Mouse (Mus musculus) splenic B cell, adult 2 months (primary cell): ENCODE results near the gene Large1.
"Not testable (repeated sequence)": the region's sequence is repeated elsewhere in the genome, so short reads cannot be mapped to it uniquely, and the experiment has no call there.

Source experiments
- DNase-seq: peaks from one replicate; pipeline ENCODE4 v3.0.0-alpha.2; 2011; ENCODE audit warnings: low read depth, low spot score
- H3K27me3 ChIP-seq: 2 replicates; pipeline ENCODE4 v1.6.1; 2012; ENCODE audit warnings: mild to moderate bottlenecking, low read length, moderate library complexity, mixed read lengths; ENCODE audit not compliant: control insufficient read depth, poor library complexity, insufficient read depth, severe bottlenecking
- H3K36me3 ChIP-seq: 2 replicates; pipeline ENCODE4 v1.6.1; 2012; ENCODE audit warnings: mild to moderate bottlenecking, low read length, moderate library complexity, mixed read lengths; ENCODE audit not compliant: control insufficient read depth, poor library complexity, insufficient read depth, severe bottlenecking

The Large1 gene

DNA sequence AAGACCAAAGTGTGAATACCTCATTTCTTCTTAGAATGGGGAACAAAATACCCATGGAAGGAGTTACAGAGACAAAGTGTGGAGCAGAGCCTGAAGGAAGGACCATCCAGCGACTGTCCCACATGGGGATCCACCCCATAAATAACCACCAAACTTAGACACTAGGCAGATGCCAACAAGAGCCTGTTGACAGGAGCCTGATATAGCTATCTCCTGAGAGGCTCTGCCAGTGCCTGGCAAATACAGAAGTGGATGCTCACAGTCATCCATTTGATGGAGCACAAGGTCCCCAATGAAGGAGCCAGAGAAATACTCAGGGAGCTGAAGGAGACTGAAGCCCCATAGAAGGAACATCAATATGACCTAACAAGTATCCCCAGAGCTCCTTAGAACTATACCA lies 275.6 kb downstream of the Large1 start:
- DNase-seq, H3K36me3 ChIP-seq, H3K27me3 ChIP-seq: not testable (repeated sequence)

DNA sequence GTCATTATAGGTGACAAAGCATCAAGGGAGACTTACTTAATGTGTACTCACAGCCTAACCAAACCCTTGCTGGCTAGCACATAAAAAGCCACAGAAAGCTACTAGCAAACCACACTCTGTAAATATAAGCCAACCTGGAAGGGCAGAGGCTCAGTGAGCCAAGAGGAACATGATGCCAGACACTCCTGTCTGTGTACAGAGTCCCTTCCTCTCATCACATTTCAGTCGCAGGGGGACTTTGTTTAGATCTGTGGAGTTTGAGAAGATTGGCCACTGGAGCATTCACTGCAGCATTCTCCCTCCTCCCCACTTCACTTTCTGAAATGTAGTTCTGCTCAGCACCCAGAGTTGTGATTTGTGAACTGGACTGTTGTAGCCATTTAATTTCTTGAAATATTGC lies 291.9 kb downstream of the Large1 start:
- H3K27me3 ChIP-seq = no peaks in the 10 kb centered on the region
- no peaks in the 10 kb centered on the region for H3K36me3 ChIP-seq
- DNase-seq = no peak

DNA sequence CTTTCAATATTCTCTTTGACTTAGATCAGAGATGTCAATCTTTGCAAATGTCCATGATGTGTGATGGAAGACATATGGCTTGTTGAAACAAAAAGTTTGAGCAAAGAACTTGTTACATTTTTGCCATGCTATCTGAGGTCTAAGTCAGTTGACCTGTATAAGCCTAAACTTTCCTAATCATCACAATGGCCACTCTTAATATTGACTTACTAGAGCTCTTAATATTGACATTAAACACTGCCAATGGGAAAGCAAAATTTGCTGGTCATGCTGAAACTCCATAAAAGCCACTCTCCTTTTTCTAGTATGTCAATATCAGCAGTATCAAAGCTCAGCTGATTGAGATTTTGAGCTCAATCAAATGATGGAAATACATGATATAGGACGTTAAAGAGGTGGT lies 298.6 kb downstream of the Large1 start:
- no peaks in the 10 kb centered on the region for H3K27me3 ChIP-seq
- DNase-seq = no peak
- no peaks in the 10 kb centered on the region for H3K36me3 ChIP-seq

DNA sequence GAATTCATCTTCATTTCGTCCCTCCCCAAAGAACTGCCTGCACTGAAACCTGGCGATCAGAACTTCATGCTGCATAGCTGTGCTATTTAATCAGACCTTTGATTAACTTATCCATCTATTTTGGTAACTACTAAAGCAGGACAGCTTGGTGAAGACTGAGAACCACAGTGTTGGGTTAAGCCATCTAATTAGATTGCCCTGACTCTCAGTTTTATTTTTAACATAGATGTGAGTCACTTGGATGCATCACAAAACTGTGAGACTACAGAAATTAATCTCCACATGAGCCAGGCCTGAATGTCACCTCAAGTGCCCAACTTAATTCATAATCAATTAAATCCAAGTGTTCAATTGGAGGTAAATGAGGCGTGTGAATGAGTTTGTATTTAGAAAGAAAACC lies 299.5 kb downstream of the Large1 start:
- H3K36me3 ChIP-seq = no peaks in the 10 kb centered on the region
- H3K27me3 ChIP-seq = no peaks in the 10 kb centered on the region
- no peak for DNase-seq

DNA sequence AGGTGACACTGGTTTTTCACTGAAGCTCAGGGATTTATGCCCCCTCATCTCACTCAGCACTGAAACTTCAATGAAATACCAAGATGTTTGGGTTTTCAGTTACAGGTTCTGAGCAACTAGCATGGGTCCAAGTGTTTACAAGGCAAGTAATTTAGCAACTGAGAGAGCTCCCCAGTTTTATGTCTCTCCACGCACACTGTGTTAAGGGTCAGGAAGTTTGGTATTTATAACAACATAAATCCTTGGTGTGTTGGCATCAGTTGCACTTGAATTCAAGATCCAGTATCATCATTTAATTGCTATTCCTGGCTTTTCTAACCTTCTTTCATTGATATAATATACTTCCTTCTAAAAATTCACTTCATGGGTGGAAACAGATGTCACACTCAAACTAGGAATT lies 300.9 kb downstream of the Large1 start:
- Histone ChIP-seq H3K27me3 (no peaks in the 10 kb centered on the region), H3K36me3 (no peaks in the 10 kb centered on the region)
- DNase-seq = no peak

DNA sequence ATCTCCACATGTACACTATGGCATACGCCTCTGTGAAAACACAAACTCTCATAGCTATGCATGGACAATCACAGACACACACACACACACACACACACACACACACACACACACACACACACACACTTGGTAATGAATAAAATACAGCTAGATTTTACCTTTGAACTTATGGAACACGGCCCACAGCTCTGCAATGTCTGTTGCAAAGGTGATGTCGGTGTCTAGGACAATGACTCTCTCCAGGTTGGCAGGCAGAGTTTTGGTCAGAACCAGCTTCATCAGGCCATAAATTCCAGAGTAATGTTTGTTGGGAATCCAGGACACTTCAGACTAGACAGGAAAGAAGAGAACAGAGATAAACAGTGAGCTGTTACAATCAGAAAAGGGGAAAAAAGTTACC lies 305.2 kb downstream of the Large1 start:
- DNase-seq = no peak
- Histone ChIP-seq H3K27me3 (no peaks in the 10 kb centered on the region), H3K36me3 (no peaks in the 10 kb centered on the region)

DNA sequence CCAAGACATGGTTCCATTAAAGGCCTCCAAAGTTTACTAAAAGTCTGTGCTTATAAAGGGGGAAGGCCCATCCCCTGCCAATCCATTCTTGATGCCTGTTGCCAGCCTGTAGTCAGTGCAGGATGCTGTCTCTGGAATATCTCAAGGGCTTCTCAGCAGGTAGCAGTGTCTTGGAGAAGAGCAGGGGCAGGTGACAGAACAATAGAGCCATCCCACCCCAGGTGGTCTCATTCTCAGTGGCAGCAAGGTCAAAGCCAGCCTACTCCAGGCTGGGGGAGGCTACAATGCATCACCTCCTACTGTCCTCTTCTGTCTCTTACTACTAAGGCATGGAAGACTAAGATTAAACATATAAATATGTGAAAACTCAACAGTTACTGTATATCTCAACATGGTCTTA lies 323.6 kb downstream of the Large1 start:
- no peak for DNase-seq

DNA sequence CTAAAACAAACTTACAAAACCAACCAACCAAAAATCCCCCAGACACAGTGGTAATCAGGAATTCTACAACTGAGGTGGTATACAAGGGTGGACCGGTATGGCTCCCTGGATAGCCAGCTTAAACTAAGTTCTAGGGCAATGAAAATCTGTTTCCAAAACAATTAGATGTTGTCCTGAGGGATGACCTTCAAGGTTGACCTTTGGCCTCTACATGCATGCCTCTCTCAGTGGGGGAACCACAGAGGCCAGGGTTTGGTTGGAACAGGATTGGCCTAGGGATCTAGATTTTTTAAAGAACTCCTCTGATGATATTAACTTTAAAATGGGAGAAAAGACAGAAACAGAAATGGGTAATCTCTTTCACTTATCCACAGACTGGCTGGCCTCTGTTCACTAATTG lies 335.1 kb downstream of the Large1 start:
- DNase-seq = no peak

More for the DNA sequence above, 323.6 kb downstream of the Large1 start:
- no peaks in the 10 kb centered on the region for H3K36me3 ChIP-seq
- H3K27me3 ChIP-seq = no peaks in the 10 kb centered on the region

DNA sequence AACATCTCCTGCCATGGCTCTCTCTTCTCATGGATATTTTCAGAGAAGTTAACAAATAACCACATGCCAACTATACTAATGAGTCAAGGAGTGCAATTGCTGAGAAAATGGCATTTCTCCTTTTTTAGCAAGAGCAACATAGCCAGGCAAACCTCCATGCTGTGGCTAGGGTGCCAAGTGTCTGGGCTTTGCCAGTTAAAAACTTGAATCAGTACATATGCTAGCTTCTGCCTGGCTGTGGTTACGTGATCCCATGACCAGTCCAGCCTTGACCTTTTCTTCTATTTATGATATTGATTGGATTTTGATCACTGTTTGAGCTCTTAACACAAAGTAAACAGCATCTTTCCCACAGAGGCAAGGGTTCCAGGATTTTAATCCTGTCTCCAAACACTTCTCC lies 335.7 kb downstream of the Large1 start:
- Histone ChIP-seq H3K27me3 (no peaks in the 10 kb centered on the region), H3K36me3 (no peaks in the 10 kb centered on the region)
- no peak for DNase-seq

More for the DNA sequence above, 335.1 kb downstream of the Large1 start:
- H3K27me3 ChIP-seq = no peaks in the 10 kb centered on the region
- H3K36me3 ChIP-seq = no peaks in the 10 kb centered on the region

DNA sequence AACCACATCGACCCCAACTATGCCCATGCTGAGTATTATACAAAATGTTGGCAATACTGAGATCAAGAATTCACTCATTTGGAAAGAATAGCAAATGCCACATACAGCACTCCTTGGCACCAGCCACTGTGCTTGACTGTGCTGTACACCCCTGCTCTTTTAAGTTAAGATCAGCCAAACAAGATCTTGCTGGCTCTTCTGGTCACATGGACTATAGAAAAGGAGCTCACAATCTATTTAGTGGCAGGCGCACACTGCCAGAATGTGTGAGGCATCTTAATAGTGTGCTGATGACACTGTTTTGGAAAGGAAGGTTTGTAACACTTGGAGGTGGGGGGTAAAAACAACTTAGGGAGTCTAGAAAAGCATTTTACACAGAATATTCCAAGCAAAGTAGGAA lies 337.0 kb downstream of the Large1 start:
- no peak for DNase-seq
- Histone ChIP-seq H3K36me3 (no peaks in the 10 kb centered on the region), H3K27me3 (no peaks in the 10 kb centered on the region)

DNA sequence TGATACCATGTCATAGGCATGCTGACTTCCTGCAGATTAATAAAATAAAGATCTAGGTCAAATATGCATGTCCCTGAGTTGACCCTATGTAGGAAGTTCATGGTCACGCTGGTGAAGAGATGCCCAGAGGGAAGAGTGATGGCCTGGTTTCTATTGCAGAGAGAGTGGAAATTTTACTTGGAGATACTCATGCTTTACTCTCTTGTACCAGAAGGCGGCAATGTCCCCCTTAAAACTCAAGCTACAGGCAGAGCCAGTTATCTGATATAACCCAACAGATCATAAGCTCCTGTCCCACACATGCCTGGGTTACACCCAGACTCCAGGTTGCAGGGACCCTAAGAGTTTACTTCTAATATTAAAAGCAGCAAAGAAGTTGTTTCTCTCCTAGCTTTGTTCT lies 345.9 kb downstream of the Large1 start:
- Histone ChIP-seq H3K36me3 (no peaks in the 10 kb centered on the region), H3K27me3 (no peaks in the 10 kb centered on the region)
- no peak for DNase-seq

DNA sequence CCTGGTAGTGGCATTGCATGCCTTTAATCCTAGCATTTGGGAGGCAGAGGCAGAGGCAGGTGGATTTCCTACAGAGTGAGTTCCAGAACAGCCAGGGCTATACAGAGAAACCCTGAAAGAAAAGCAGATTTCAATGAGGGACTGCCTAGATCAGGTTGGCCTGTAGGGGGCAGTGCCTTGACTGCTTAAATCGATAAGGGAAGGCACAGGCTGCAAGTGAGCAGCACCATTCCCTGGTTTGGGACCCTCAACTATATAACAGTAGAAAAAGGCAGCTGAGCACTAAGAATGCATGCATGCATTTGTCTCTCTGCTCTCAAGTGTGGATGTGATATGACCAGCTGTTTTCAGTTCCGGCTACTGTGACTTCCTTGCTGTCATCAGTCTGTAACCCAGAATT lies 349.5 kb downstream of the Large1 start:
- H3K27me3 ChIP-seq = no peaks in the 10 kb centered on the region
- no peaks in the 10 kb centered on the region for H3K36me3 ChIP-seq
- no peak for DNase-seq

DNA sequence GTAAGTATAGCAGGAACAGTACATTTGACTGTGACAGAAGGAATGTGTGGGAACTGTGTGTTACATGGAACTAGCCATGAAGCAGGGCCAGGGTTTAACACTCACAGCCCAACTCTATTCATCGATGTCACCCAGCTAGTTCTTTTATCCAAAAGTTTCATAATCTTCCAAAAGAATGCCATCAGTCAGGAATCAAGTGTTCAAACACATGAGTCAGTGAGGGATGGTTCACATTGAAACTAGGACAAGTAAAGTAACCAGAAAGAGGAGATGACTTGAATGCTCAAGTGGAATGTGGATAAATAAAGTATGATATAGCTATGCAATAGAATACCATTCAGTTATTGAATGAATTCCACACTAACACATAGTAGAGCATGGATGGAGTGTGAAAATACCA lies 359.5 kb downstream of the Large1 start:
- Histone ChIP-seq H3K36me3 (no peaks in the 10 kb centered on the region), H3K27me3 (no peaks in the 10 kb centered on the region)
- no peak for DNase-seq

DNA sequence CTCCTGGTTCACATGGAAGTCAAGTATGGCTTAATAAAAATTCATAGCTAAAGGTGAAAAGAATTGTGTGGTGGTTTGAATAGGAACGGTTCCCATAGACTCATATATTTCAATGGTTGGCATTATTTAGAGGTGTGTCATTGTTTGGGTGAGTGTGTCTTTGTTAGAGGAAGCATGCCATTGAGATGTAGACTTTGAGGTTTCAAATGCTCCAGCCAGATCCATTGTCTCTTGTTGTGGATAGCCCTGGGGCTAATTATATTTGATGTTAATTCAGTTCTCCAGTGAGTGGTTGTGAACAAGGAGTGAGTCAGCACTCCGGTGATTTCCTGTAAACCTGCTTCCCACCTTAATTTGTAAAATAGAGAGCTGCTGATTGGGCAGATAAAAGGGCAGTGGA lies 362.9 kb downstream of the Large1 start:
- H3K27me3 ChIP-seq = no peaks in the 10 kb centered on the region
- DNase-seq = no peak
- no peaks in the 10 kb centered on the region for H3K36me3 ChIP-seq

DNA sequence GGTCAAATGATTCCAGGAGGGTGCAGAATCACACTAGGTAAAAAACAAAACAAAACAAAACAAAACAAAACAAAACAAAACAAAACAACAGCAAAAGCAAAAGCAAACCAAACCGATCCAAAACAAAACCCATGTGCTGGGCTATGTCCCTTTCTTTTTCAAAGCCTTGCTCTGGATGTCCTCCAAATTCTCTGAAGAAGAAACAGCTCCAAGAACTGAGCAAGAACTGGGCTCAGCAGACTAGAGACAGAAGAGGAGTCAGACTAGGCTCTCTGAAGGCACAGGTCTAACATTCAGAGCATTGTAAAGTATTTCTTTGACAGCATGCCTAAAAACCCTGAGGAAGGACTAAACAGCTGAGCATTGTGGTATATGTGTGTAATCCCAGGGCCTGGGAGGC lies 370.5 kb downstream of the Large1 start:
- Histone ChIP-seq H3K27me3 (no peaks in the 10 kb centered on the region), H3K36me3 (no peaks in the 10 kb centered on the region)
- DNase-seq = no peak

DNA sequence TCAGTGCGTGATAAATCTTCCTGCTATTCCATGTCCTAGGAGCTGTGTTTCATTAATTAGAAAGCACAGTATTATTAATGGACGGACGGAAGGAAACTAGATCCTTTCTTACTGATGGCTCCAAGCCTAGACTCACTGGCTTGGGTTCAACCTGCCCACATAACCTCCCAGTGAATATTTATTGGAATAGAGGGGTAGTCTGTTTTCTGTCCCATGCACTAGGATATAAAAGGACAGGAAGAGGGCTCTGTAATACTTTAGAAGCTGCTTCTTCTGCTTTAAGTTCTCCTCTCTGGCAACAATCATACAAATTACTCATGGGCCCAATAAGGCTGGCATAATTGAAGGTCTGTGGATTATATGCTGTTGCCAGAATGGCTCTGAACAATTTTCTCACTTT lies 398.3 kb downstream of the Large1 start:
- no peaks in the 10 kb centered on the region for H3K27me3 ChIP-seq

More for the DNA sequence above, 398.3 kb downstream of the Large1 start:
- no peaks in the 10 kb centered on the region for H3K36me3 ChIP-seq
- DNase-seq = no peak
